Mouse (Mus musculus) embryonic fibroblast, embryonic 13.5 days (primary cell): ENCODE results near the gene Gm10309.

Experiments used
- CTCF ChIP-seq: IDR thresholded peaks from 2 replicates; pipeline ENCODE4 v1.5.1; 2011; ENCODE audit warnings: mild to moderate bottlenecking, control low read depth, low read length, moderate library complexity, borderline replicate concordance; ENCODE audit not compliant: insufficient read depth
- POLR2A ChIP-seq: IDR thresholded peaks from 2 replicates; pipeline ENCODE4 v1.6.1; 2011; ENCODE audit warnings: low read depth, mild to moderate bottlenecking, control low read depth, low read length, moderate library complexity

GRCm38 (mm10) chr17:86509871-86510270, 4.8 kb upstream of the Gm10309 start:
- TF ChIP-seq CTCF (no peak), POLR2A (no peak)
